Mouse (Mus musculus): ENCODE measurements at regions not wholly inside any gene's neighbourhood (a gene's known extent, or its start where the extent isn't known, plus 50 kb on each side); places are given as distances from the start of the nearest gene placed in this dataset.

DNA sequence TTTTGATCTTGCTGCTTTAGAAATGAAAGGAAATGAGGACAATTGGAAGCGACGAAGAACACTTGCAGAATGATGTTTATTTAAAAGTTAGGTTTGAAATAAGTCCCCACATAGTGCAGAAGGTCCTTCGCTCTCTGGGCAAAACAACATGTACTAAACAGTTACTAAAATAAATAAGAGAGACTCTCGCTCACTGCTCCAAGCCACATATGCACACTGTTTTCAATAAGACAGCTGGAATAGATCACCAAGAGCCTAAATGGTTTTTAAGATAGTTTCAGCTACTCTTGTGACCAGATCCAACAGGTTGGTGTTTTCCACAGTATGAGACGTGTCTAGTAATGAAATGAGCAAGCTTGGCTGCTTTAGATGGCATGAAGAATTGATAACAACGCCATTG is 367.2 kb upstream of the BC052040 start:
- TF ChIP-seq POLR2A (IDR thresholded peaks at IDR 0.05; ENCODE audit: borderline replicate concordance, extremely low read depth, insufficient read depth, insufficient read length, poor library complexity, severe bottlenecking) (no peak), CTCF (IDR thresholded peaks at IDR 0.05; ENCODE audit: borderline replicate concordance, extremely low read depth, insufficient read depth, insufficient read length) (no peak)

All from brain, embryonic 14.5 days (tissue).